Mouse (Mus musculus) small intestine, adult 2 months (tissue): ENCODE measurements at regions not wholly inside any gene's neighbourhood (a gene's known extent, or its start where the extent isn't known, plus 50 kb on each side); places are given as distances from the start of the nearest gene placed in this dataset.

Experiments
- H3K27ac ChIP-seq: fragments of 200-500 bp; 2 replicates; pipeline ENCODE4 v1.5.1; 2012; ENCODE audit warnings: low read depth, low read length, control low read depth, inconsistent platforms; ENCODE audit not compliant: insufficient read depth
- H3K27me3 ChIP-seq: fragments of 200-500 bp; 2 replicates; pipeline ENCODE4 v1.6.1; 2012; ENCODE audit warnings: mild to moderate bottlenecking, moderate library complexity, low read length, inconsistent platforms; ENCODE audit not compliant: control insufficient read depth, insufficient read depth
- H3K36me3 ChIP-seq: fragments of 200-500 bp; 2 replicates; pipeline ENCODE4 v1.6.1; 2012; ENCODE audit warnings: mild to moderate bottlenecking, low read length, control low read depth, inconsistent platforms; ENCODE audit not compliant: control insufficient read depth, insufficient read depth
- H3K4me1 ChIP-seq: fragments of 200-500 bp; 2 replicates; pipeline ENCODE4 v1.6.1; 2012; ENCODE audit warnings: low read length, inconsistent platforms, mixed read lengths; ENCODE audit not compliant: control insufficient read depth, insufficient read depth, insufficient read length
- H3K4me3 ChIP-seq: fragments of 200-500 bp; 2 replicates; pipeline ENCODE4 v1.5.1; 2012; ENCODE audit warnings: low read depth, mild to moderate bottlenecking, control low read depth, inconsistent platforms, low read length, moderate library complexity
- CTCF ChIP-seq: fragments of 200-500 bp; IDR thresholded peaks from 2 replicates; pipeline ENCODE4 v1.5.1; 2012; ENCODE audit warnings: low read depth, mild to moderate bottlenecking, control low read depth, inconsistent platforms, low read length, moderate library complexity, mixed read lengths; ENCODE audit not compliant: insufficient replicate concordance, insufficient read length; ENCODE audit errors: extremely low read depth
- POLR2A ChIP-seq: fragments of 200-500 bp; IDR thresholded peaks from 2 replicates; pipeline ENCODE4 v1.6.1; 2012; ENCODE audit warnings: low read depth, mild to moderate bottlenecking, control low read depth, inconsistent platforms, low read length, moderate library complexity
- WGBS: fragments of 180-500 bp; shearing (Covaris S2); methylation state at CpG from one replicate; pipeline ENCODE4 v1.1.7; 2018; 5-methylcytosine and 5-hydroxymethylcytosine counted together

- no peaks in the 10 kb centered on the region for H3K36me3 ChIP-seq
- no peak overlapping the region for H3K4me3 ChIP-seq
- no peak overlapping the region for H3K27ac ChIP-seq
- 70% methylated on average over 5 of the region's 5 CpGs for WGBS
- no peak for TF ChIP-seq CTCF
- TF ChIP-seq POLR2A: no peak
- H3K4me1 ChIP-seq: no peaks in the 10 kb centered on the region
- H3K27me3 ChIP-seq: no peaks in the 10 kb centered on the region
Measured at GRCm38 (mm10) chr13:28793166-28793935, 160.2 kb downstream of the Sox4 start.

GRCm38 (mm10) chr13:28792461-28793165 lies 160.9 kb downstream of the Sox4 start:
- Histone ChIP-seq H3K4me3 (no peak overlapping the region), H3K4me1 (no peaks in the 10 kb centered on the region), H3K36me3 (no peaks in the 10 kb centered on the region), H3K27ac (no peak overlapping the region), H3K27me3 (no peaks in the 10 kb centered on the region)
- 92% methylated on average over 12 of the region's 12 CpGs for WGBS
- TF ChIP-seq POLR2A (no peak), CTCF (no peak)

GRCm38 (mm10) chr13:28790381-28790780 lies 163.1 kb downstream of the Sox4 start:
- WGBS: 89% methylated on average over 4 of the region's 4 CpGs
- Histone ChIP-seq H3K27ac (no peak overlapping the region), H3K36me3 (no peaks in the 10 kb centered on the region), H3K4me3 (no peak overlapping the region), H3K4me1 (no peaks in the 10 kb centered on the region), H3K27me3 (no peaks in the 10 kb centered on the region)
- no peak for TF ChIP-seq POLR2A
- no peak for TF ChIP-seq CTCF

- WGBS: 77% methylated on average over 3 of the region's 3 CpGs
- TF ChIP-seq POLR2A (no peak), CTCF (no peak)
- Histone ChIP-seq H3K27ac (no peak overlapping the region), H3K4me3 (no peak overlapping the region), H3K27me3 (no peaks in the 10 kb centered on the region), H3K4me1 (no peaks in the 10 kb centered on the region), H3K36me3 (no peaks in the 10 kb centered on the region)
Measured at GRCm38 (mm10) chr13:28787331-28787643, 166.2 kb downstream of the Sox4 start.

GRCm38 (mm10) chr13:28786629-28787330 lies 166.7 kb downstream of the Sox4 start:
- Histone ChIP-seq H3K27ac (no peak overlapping the region), H3K4me1 (no peaks in the 10 kb centered on the region), H3K27me3 (no peaks in the 10 kb centered on the region), H3K36me3 (no peaks in the 10 kb centered on the region), H3K4me3 (no peak overlapping the region)
- 62% methylated on average over 9 of the region's 9 CpGs for WGBS
- TF ChIP-seq POLR2A (no peak), CTCF (no peak)

- TF ChIP-seq CTCF: no peak
- TF ChIP-seq POLR2A: no peak
- Histone ChIP-seq H3K27me3 (no peaks in the 10 kb centered on the region), H3K4me1 (no peaks in the 10 kb centered on the region), H3K36me3 (no peaks in the 10 kb centered on the region), H3K4me3 (no peak overlapping the region), H3K27ac (no peak overlapping the region)
- 86% methylated on average over 10 of the region's 10 CpGs for WGBS
Measured at GRCm38 (mm10) chr13:28782497-28783246, 170.8 kb downstream of the Sox4 start.
